Mouse (Mus musculus) stomach, postnatal 0 days (tissue): ENCODE measurements at regions not wholly inside any gene's neighbourhood (a gene's known extent, or its start where the extent isn't known, plus 50 kb on each side); places are given as distances from the start of the nearest gene placed in this dataset.

Experiments
- CTCF ChIP-seq: IDR thresholded peaks from 2 replicates; pipeline ENCODE4 v1.5.1; 2016; ENCODE audit warnings: antibody characterized with exemption, low read depth, mild to moderate bottlenecking, moderate library complexity
- EP300 ChIP-seq: optimal IDR thresholded peaks from 2 replicates; pipeline ENCODE3; 2016; ENCODE audit warnings: antibody characterized with exemption

DNA sequence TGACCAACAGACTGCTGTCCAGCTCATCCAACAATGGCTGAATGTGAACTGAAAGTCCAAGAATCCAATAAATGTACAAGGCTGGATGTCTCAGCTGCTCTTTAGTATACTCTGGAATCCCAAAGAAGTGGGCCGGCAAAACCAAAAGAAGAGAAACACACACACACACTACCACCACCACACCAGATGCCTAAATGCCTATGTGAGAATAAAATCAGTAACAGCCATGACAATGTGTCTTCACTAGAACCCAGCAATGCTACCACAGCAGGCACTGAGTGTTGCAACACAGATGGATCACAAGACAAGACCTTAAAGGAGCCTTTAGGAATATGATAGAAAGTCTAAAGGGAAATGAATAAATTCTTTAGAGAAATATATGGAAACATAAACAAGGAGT lies 385.3 kb downstream of the Tox3 start:
- no peak for TF ChIP-seq CTCF
- TF ChIP-seq EP300, result no peak
